Mouse (Mus musculus) intestine, postnatal 0 days (tissue): ENCODE data around the gene Zfp36l1. TPM values are rescaled to one million over a fixed set of nuclear protein-coding genes. Genes with fewer than 3 reads are reported as not detected.

Experiments
- ATAC-seq: fragments of 200-750 bp; cut with Nextera tagmentation; 2 replicates; pipeline ENCODE4 v1.8.0; 2017; ENCODE audit warnings: mild to moderate bottlenecking, moderate TSS enrichment, moderate library complexity
- H3K27ac ChIP-seq: fragments of 300-500 bp; sonication (generic); 2 replicates; pipeline ENCODE4 v1.5.1; 2014; ENCODE audit warnings: mild to moderate bottlenecking, low read depth, low read length, moderate library complexity
- H3K27me3 ChIP-seq: fragments of 300-500 bp; sonication (generic); replicated peaks from 2 replicates; pipeline ENCODE4 v1.6.1; 2014; ENCODE audit warnings: low read length, mixed read lengths; ENCODE audit not compliant: control insufficient read depth, insufficient read depth
- H3K36me3 ChIP-seq: fragments of 300-500 bp; sonication (generic); 2 replicates; pipeline ENCODE4 v1.6.1; 2014; ENCODE audit warnings: mild to moderate bottlenecking, moderate library complexity; ENCODE audit not compliant: control insufficient read depth, insufficient read depth
- H3K4me1 ChIP-seq: fragments of 300-500 bp; sonication (generic); replicated peaks from 2 replicates; pipeline ENCODE4 v1.6.1; 2014; ENCODE audit warnings: antibody characterized with exemption, low read length, mixed read lengths; ENCODE audit not compliant: control insufficient read depth, insufficient read depth
- H3K4me2 ChIP-seq: fragments of 300-500 bp; sonication (generic); replicated peaks from 2 replicates; pipeline ENCODE4 v1.6.1; 2014; ENCODE audit warnings: low read depth, mild to moderate bottlenecking, moderate library complexity
- H3K4me3 ChIP-seq: fragments of 300-500 bp; sonication (generic); 2 replicates; pipeline ENCODE4 v1.5.1; 2014; ENCODE audit warnings: low read depth, low read length
- H3K9ac ChIP-seq: fragments of 300-500 bp; sonication (generic); 2 replicates; pipeline ENCODE4 v1.6.1; 2014; ENCODE audit warnings: mild to moderate bottlenecking, low read depth, low read length
- H3K9me3 ChIP-seq: fragments of 300-500 bp; sonication (generic); 2 replicates; pipeline ENCODE4 v1.6.1; 2016; ENCODE audit warnings: mixed run types; ENCODE audit not compliant: control insufficient read depth
- CTCF ChIP-seq: sonication (generic); IDR thresholded peaks from 2 replicates; pipeline ENCODE4 v1.5.1; 2016; ENCODE audit warnings: low read depth, mild to moderate bottlenecking, control low read depth, antibody characterized with exemption, moderate library complexity
- WGBS: fragments of 180-500 bp; shearing (Covaris S2); extraction: QIAGEN DNeasy Blood & Tissue Kit; methylation state at CpG from one replicate; pipeline ENCODE4 v1.1.7; 2014; 5-methylcytosine and 5-hydroxymethylcytosine counted together
- polyA plus RNA-seq: library from polyadenylated mRNA; unstranded; fragments of >200 nt; fragmentation: Nextera tagmentation; extraction: Ambion mirVana; gene quantifications from 2 replicates; pipeline ENCODE4 v1.2.1, GENCODE M21; 2015

Zfp36l1 gene
- polyA plus RNA-seq, 1 experiment from 2014 or later, result 80.7 TPM

DNA sequence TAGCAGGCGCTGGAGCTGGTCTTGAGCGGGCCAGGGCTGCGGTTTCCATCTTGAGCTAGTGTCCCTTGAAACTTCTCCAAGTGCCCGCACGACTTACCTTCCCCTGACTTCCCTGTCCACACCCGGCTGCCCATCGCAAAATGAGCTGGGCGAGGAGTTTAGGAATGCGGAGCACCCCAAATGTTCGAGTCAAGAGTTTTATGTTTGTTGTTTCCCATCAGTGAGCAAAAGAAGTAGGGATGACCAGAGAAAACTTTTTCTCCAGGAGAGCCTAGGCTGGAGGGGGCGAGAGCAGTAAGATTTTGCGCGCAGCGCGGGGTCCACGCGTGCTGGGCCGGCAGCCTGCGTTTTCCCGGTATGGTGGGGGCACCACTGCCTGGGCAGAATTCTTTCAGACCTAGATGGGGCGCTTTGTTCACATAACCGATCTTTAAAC, 791 bp upstream of the Zfp36l1 start:
- Histone ChIP-seq H3K36me3 (peaks cover 11% of the 10 kb centered on the region; the same call in 1 of the 2 replicates), H3K4me2 (peak overlapping the region; percentile 90), H3K9me3 (no peaks in the 10 kb centered on the region), H3K9ac (peak overlapping the region; percentile 85), H3K27me3 (no peaks in the 10 kb centered on the region), H3K27ac (peak overlapping the region; percentile 98), H3K4me3 (peak overlapping the region; percentile 91), H3K4me1 (0 out of 2 replicates have a peak, but pooled peaks cover 2% of the 10 kb centered on the region)
- no peak for TF ChIP-seq CTCF
- ATAC-seq, result 0 out of 2 replicates have a peak, but pooled peaks have one; percentile 4
- 1% methylated on average over 22 of the region's 22 CpGs for WGBS

DNA sequence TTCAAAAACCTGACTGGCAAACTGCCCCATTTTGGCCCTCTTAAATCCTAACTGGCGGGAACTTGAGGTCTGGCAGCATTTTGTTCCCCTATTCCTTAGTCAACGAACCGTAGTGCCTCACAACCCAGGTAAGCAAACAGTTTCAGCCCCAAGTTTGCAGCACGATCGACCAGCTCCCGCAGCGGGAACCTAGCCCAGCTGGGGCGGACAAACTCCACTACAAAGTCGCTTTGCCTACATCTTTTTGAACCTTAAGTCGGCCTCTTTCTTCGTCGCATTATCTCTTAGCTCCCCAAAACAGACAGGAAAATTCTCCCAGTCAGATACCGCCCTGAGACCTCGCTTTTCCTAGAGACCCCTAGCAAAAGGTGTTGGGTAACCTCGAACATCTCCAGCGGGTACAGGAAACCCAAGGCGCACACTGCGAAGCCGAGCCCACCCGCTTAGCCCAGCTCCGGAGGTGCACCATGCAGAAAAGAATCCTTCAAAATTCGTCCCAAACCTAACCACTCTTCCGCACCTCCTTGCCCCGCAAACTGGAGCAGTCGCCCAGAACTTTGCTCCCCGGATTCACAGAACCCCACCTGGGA, 647 bp downstream of the Zfp36l1 start:
- H3K9me3 ChIP-seq, result no peaks in the 10 kb centered on the region
- H3K4me2 ChIP-seq, result peak overlapping the region; percentile 90
- H3K9ac ChIP-seq, result peak overlapping the region; percentile 93
- H3K27me3 ChIP-seq, result no peaks in the 10 kb centered on the region
- H3K36me3 ChIP-seq, result peaks cover 11% of the 10 kb centered on the region; the same call in 1 of the 2 replicates
- TF ChIP-seq CTCF, result no peak
- H3K27ac ChIP-seq, result peak overlapping the region; percentile 98
- no peaks in the 10 kb centered on the region for H3K4me1 ChIP-seq
- WGBS, result under 1% methylated on average over 26 of the region's 26 CpGs
- ATAC-seq, result no peak
- H3K4me3 ChIP-seq, result peak overlapping the region; percentile 91

DNA sequence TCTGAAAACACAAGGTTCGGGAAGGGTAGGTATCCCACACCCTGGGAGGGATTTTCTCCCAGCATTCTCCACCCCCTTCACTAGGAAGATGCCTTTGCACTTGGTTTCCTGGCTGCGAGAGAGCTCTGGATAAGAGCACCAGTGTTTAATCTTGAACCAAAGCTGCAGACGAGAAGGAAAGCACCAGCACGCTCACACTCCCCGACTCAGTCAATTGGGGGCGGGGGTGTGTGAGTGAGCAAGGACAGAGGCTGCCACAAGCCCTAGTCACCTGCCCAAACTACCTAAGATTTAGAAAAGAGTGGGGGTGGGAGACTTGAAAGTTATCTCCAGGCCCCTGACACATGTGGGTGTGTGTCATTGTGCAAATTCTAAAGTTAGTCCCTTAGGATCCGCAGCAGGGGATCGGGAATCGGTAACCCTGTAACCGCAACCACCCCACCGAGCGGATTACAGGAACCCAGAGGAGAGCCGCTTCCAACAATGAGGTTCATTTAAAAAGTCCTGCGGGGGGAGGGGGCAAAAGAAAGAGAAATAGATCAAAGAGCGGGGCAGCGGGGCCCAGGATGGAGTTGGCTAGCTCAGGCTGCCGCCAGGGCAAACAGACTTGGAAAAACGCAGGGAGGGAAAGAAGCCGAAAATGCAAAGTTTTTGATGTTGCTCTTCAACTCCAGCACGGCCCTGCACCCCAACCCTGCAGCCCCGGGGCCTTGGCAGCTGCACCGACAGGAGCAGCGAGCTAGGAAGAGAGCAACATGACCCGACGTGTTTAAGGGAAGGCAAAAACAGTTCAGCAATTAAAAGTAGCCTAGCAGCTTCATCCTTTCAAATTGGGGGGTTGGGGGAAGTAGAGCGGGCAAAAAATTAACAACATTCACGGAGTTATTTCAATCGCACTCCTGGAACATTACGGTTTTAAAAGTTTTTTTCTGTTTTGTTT, 1.4 kb downstream of the Zfp36l1 start:
- Histone ChIP-seq H3K36me3 (peaks cover 11% of the 10 kb centered on the region; the same call in 1 of the 2 replicates), H3K27ac (peak overlapping the region; percentile 98), H3K9ac (peak overlapping the region; percentile 93), H3K27me3 (no peaks in the 10 kb centered on the region), H3K4me1 (no peaks in the 10 kb centered on the region), H3K4me3 (peak overlapping the region; percentile 91), H3K9me3 (no peaks in the 10 kb centered on the region), H3K4me2 (peak overlapping the region; percentile 90)
- WGBS, result under 1% methylated on average over 29 of the region's 29 CpGs
- no peak for ATAC-seq
- no peak for TF ChIP-seq CTCF

DNA sequence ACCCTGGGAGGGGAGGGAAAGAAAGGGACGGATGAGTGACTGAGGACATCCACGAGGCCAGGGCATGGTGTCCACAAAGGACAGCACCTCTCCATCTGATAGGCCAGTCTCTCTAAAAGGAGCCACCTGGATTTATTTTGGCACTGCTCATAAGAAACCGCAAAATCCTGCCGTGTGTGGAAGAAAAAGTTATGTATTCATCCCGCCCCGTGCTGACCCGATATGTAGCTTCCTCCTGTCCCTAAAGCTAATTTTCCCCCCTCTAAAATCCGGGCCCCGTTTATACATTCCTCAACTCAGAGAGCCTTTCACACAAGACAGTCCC, 2.3 kb downstream of the Zfp36l1 start:
- Histone ChIP-seq H3K4me3 (peak overlapping the region; percentile 91), H3K27me3 (no peaks in the 10 kb centered on the region), H3K27ac (peak overlapping the region; percentile 98; the same call in 1 of the 2 replicates), H3K9me3 (no peaks in the 10 kb centered on the region), H3K4me2 (peak overlapping the region; percentile 90), H3K4me1 (no peaks in the 10 kb centered on the region), H3K36me3 (peaks cover 11% of the 10 kb centered on the region; the same call in 1 of the 2 replicates), H3K9ac (peak overlapping the region; percentile 93)
- 2% methylated on average over 9 of the region's 9 CpGs for WGBS
- ATAC-seq, result no peak
- no peak for TF ChIP-seq CTCF

DNA sequence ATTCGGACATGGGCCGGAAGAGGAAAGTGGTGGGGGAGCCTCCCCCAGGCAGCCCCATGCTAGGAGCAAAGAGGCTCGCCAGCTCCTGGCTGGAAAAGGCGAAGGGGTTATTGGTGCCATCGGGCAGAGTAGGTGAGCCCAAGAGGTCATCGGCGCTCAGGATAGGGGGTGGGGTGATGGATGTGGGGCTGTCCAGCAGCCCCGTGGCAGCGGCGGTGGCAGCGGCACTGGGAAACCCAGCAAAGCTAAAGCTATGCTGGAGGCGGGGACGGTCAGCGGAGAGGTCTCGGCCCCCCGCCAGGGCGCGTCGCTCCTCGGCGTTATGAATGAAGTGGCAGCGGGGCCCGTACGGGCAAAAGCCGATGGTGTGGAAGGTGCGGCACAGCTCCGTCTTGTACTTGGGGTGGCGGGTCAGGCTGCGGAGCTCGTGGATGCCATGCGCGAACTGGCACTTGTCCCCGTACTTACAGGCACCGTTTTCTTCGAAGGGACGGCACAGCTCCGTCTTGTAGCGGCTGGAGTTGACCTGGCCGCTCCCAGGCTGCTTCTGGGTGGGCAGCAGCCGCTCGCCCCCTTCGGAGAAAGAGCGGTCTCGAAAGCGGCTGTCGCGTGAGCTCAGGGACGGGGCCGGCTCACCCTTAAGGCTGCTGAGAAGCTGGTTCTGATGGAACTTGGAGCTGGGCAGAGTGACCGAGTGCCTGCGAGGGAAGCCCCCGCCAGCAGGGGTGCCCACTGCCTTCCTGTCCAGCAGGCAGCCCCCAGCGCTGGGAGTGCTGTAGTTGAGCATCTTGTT, 2.9 kb downstream of the Zfp36l1 start:
- H3K4me2 ChIP-seq, result peak overlapping the region; percentile 90
- peak overlapping the region; percentile 93 for H3K9ac ChIP-seq
- peak overlapping the region; percentile 98 for H3K27ac ChIP-seq
- WGBS, result 5% methylated on average over 53 of the region's 53 CpGs
- TF ChIP-seq CTCF, result peak; percentile 42
- H3K9me3 ChIP-seq, result no peaks in the 10 kb centered on the region
- ATAC-seq, result no peak
- H3K36me3 ChIP-seq, result peaks cover 11% of the 10 kb centered on the region; the same call in 1 of the 2 replicates
- H3K27me3 ChIP-seq, result no peaks in the 10 kb centered on the region
- H3K4me3 ChIP-seq, result peak overlapping the region; percentile 91
- H3K4me1 ChIP-seq, result no peaks in the 10 kb centered on the region
